Mouse (Mus musculus) cerebellum, adult 2 months (tissue): ENCODE results near the gene Srxn1. TPM values are rescaled to one million over a fixed set of nuclear protein-coding genes. Genes with fewer than 3 reads are reported as not detected.

Experiments
- DNase-seq, 2 experiments: peaks; one replicate each; pipeline ENCODE4 v3.0.0; 2021
- H3K27ac ChIP-seq: fragments of 200-500 bp; 2 replicates; pipeline ENCODE4 v1.5.1; 2012; ENCODE audit warnings: low read length, control low read depth, inconsistent platforms; ENCODE audit not compliant: insufficient read depth
- H3K27me3 ChIP-seq: fragments of 200-500 bp; 2 replicates; pipeline ENCODE4 v1.6.1; 2012; ENCODE audit warnings: inconsistent platforms, mild to moderate bottlenecking, low read length, moderate library complexity; ENCODE audit not compliant: control insufficient read depth, insufficient read depth
- H3K4me1 ChIP-seq: fragments of 200-500 bp; 2 replicates; pipeline ENCODE4 v1.6.1; 2011; ENCODE audit warnings: low read length; ENCODE audit not compliant: control insufficient read depth, insufficient read depth
- H3K4me3 ChIP-seq: fragments of 200-500 bp; replicated peaks from 2 replicates; pipeline ENCODE3; 2011; ENCODE audit warnings: mild to moderate bottlenecking, low read depth, low read length, control low read depth; ENCODE audit not compliant: insufficient read depth
- CTCF ChIP-seq: fragments of 200-500 bp; IDR thresholded peaks from 2 replicates; pipeline ENCODE4 v1.5.1; 2011; ENCODE audit warnings: low read depth, mild to moderate bottlenecking, control low read depth, low read length, moderate library complexity, borderline replicate concordance; ENCODE audit not compliant: insufficient read depth
- POLR2A ChIP-seq: fragments of 200-500 bp; IDR thresholded peaks from 2 replicates; pipeline ENCODE4 v1.6.1; 2011; ENCODE audit warnings: low read length, control low read depth, borderline replicate concordance; ENCODE audit not compliant: insufficient read depth
- WGBS: fragments of 180-500 bp; shearing (Covaris S2); methylation state at CpG from one replicate; pipeline ENCODE4 v1.1.7; 2018; 5-methylcytosine and 5-hydroxymethylcytosine counted together
- polyA plus RNA-seq: library from polyadenylated mRNA; depleted of rRNA; stranded (reverse); fragments of >200 nt; gene quantifications from 2 replicates; pipeline ENCODE4 v1.2.3, GENCODE M21; 2012

Gene Srxn1
- polyA plus RNA-seq, 1 experiment, result 138 TPM

- 21% methylated on average over 60 of the region's 60 CpGs for WGBS
- no peaks in the 10 kb centered on the region for H3K4me1 ChIP-seq
- H3K27me3 ChIP-seq, result no peaks in the 10 kb centered on the region
- no peak overlapping the region for H3K27ac ChIP-seq
- DNase-seq, result no peak
- TF ChIP-seq CTCF, result no peak
- TF ChIP-seq POLR2A, result no peak
- no peak overlapping the region for H3K4me3 ChIP-seq
These were observed 11.9 kb upstream of the Srxn1 start for GRCm38 (mm10) chr2:152093356-152093792.

GRCm38 (mm10) chr2:152094856-152095545, 10.3 kb upstream of the Srxn1 start:
- no peak overlapping the region for H3K4me3 ChIP-seq
- no peaks in the 10 kb centered on the region for H3K27me3 ChIP-seq
- H3K27ac ChIP-seq, result no peak overlapping the region
- H3K4me1 ChIP-seq, result no peaks in the 10 kb centered on the region
- TF ChIP-seq POLR2A (no peak), CTCF (no peak)
- WGBS, result 46% methylated on average over 29 of the region's 29 CpGs
- DNase-seq, result no peak

- no peak for DNase-seq
- H3K4me3 ChIP-seq, result no peak overlapping the region
- H3K27ac ChIP-seq, result no peak overlapping the region
- 81% methylated on average over 2 of the region's 2 CpGs for WGBS
- H3K27me3 ChIP-seq, result no peaks in the 10 kb centered on the region
- H3K4me1 ChIP-seq, result peaks cover 5% of the 10 kb centered on the region; the same call in 1 of the 2 replicates
- TF ChIP-seq CTCF (no peak), POLR2A (no peak)
These were observed 8.4 kb upstream of the Srxn1 start for GRCm38 (mm10) chr2:152096922-152097321.

- Histone ChIP-seq H3K4me3 (no peak overlapping the region), H3K4me1 (peaks cover 10% of the 10 kb centered on the region; the same call in 1 of the 2 replicates), H3K27me3 (no peaks in the 10 kb centered on the region), H3K27ac (no peak overlapping the region)
- 50% methylated on average over 11 of the region's 11 CpGs for WGBS
- DNase-seq, result no peak
- TF ChIP-seq POLR2A (no peak), CTCF (no peak)
These were observed 7.4 kb upstream of the Srxn1 start for GRCm38 (mm10) chr2:152097916-152098315.

GRCm38 (mm10) chr2:152099538-152099937, 5.8 kb upstream of the Srxn1 start:
- DNase-seq, result no peak
- TF ChIP-seq POLR2A (no peak), CTCF (no peak)
- H3K27ac ChIP-seq, result no peak overlapping the region
- WGBS, result 37% methylated on average over 3 of the region's 3 CpGs
- peaks cover 10% of the 10 kb centered on the region; the same call in 1 of the 2 replicates for H3K4me1 ChIP-seq
- no peak overlapping the region for H3K4me3 ChIP-seq
- no peaks in the 10 kb centered on the region for H3K27me3 ChIP-seq

- Histone ChIP-seq H3K27ac (no peak overlapping the region), H3K4me1 (peaks cover 15% of the 10 kb centered on the region; the same call in 1 of the 2 replicates), H3K27me3 (no peaks in the 10 kb centered on the region), H3K4me3 (no peak overlapping the region)
- TF ChIP-seq POLR2A, result no peak
- no peak for TF ChIP-seq CTCF
- WGBS, result 19% methylated on average over 13 of the region's 13 CpGs
- no peak for DNase-seq
These were observed 3.6 kb upstream of the Srxn1 start for GRCm38 (mm10) chr2:152101761-152102160.

GRCm38 (mm10) chr2:152102369-152102768, 2.9 kb upstream of the Srxn1 start:
- TF ChIP-seq POLR2A (no peak), CTCF (no peak)
- Histone ChIP-seq H3K4me1 (peaks cover 16% of the 10 kb centered on the region; the same call in 1 of the 2 replicates), H3K4me3 (no peak overlapping the region), H3K27ac (no peak overlapping the region; the same call in 1 of the 2 replicates), H3K27me3 (no peaks in the 10 kb centered on the region)
- 54% methylated on average over 6 of the region's 6 CpGs for WGBS
- no peak for DNase-seq

GRCm38 (mm10) chr2:152104711-152105317, 502 bp upstream of the Srxn1 start:
- Histone ChIP-seq H3K27me3 (no peaks in the 10 kb centered on the region), H3K4me1 (peaks cover 16% of the 10 kb centered on the region), H3K27ac (peak overlapping the region; percentile 97), H3K4me3 (peak overlapping the region; percentile 70)
- DNase-seq, result peak in 1 of 2 experiments; percentile 45
- 15% methylated on average over 17 of the region's 17 CpGs for WGBS
- no peak for TF ChIP-seq CTCF
- TF ChIP-seq POLR2A, result no peak

GRCm38 (mm10) chr2:152106225-152106595, 894 bp downstream of the Srxn1 start:
- WGBS, result 66% methylated on average over 3 of the region's 3 CpGs
- H3K27ac ChIP-seq, result no peak overlapping the region
- H3K4me3 ChIP-seq, result peak overlapping the region; percentile 70
- no peak for TF ChIP-seq POLR2A
- no peak for TF ChIP-seq CTCF
- H3K27me3 ChIP-seq, result no peaks in the 10 kb centered on the region
- H3K4me1 ChIP-seq, result peaks cover 16% of the 10 kb centered on the region
- no peak for DNase-seq
